Mouse (Mus musculus) splenic B cell, adult 2 months (primary cell): ENCODE results near the gene Tmem156.

Source experiments
- DNase-seq: peaks from one replicate; pipeline ENCODE4 v3.0.0-alpha.2; 2011; ENCODE audit warnings: low read depth, low spot score
- H3K27me3 ChIP-seq: 2 replicates; pipeline ENCODE4 v1.6.1; 2012; ENCODE audit warnings: mild to moderate bottlenecking, low read length, moderate library complexity, mixed read lengths; ENCODE audit not compliant: control insufficient read depth, poor library complexity, insufficient read depth, severe bottlenecking
- H3K36me3 ChIP-seq: 2 replicates; pipeline ENCODE4 v1.6.1; 2012; ENCODE audit warnings: mild to moderate bottlenecking, low read length, moderate library complexity, mixed read lengths; ENCODE audit not compliant: control insufficient read depth, poor library complexity, insufficient read depth, severe bottlenecking

Tmem156 gene

GRCm38 (mm10) chr5:65019823-65020222, 72.1 kb downstream of the Tmem156 start:
- peak; percentile 62 for DNase-seq
- H3K36me3 ChIP-seq, result no peaks in the 10 kb centered on the region
- no peaks in the 10 kb centered on the region for H3K27me3 ChIP-seq

GRCm38 (mm10) chr5:65019109-65019508, 72.8 kb downstream of the Tmem156 start:
- H3K36me3 ChIP-seq, result no peaks in the 10 kb centered on the region
- peak; percentile 20 for DNase-seq
- H3K27me3 ChIP-seq, result no peaks in the 10 kb centered on the region

GRCm38 (mm10) chr5:65015508-65015907, 76.4 kb downstream of the Tmem156 start:
- no peaks in the 10 kb centered on the region for H3K36me3 ChIP-seq
- no peak for DNase-seq
- H3K27me3 ChIP-seq, result no peaks in the 10 kb centered on the region

DNA sequence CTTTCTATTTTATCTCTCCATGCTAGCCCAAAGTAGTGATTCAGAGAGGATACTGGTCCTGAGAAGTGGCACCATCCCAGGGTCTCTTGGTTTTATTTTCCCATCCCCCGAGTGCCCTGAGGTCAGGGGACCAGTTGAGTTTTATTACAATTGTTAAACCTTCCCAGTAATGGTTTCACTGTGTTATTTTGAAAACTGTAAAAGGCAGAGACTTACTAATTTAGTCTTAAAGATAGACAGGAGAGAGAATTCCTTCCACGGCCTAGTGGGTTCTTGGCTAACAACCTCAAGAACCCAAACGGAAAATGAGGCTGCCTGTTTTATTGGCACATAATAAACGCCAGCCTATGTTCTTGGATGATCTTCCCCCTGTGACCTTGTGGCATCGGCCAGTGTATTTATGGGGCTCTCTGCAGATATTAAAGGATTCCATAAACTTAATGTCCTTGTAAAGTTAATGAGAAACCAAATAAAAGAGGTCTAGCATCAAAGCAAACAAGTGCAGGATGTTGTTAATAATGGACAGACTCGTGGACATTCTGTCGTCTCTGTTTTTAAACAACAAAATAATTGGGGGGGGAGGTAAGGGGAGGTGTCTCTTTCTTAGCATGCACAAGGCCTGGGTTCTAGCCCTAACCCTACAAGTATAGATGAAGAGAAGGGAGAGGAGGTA, 79.9 kb downstream of the Tmem156 start:
- Histone ChIP-seq H3K36me3 (no peaks in the 10 kb centered on the region), H3K27me3 (no peaks in the 10 kb centered on the region)
- DNase-seq, result no peak

- Histone ChIP-seq H3K27me3 (no peaks in the 10 kb centered on the region), H3K36me3 (no peaks in the 10 kb centered on the region)
- DNase-seq, result peak; percentile 43
These were observed 85.9 kb downstream of the Tmem156 start for GRCm38 (mm10) chr5:65006011-65006491.

GRCm38 (mm10) chr5:65005251-65005650, 86.7 kb downstream of the Tmem156 start:
- Histone ChIP-seq H3K36me3 (no peaks in the 10 kb centered on the region), H3K27me3 (no peaks in the 10 kb centered on the region)
- DNase-seq, result no peak
